Mouse (Mus musculus) liver, embryonic 11.5 days (tissue): ENCODE data around the gene Ppp2r5e. TPM values are rescaled to one million over a fixed set of nuclear protein-coding genes. Genes with fewer than 3 reads are reported as not detected.

Experiments used
- ATAC-seq: fragments of 200-750 bp; cut with Nextera tagmentation; replicated peaks from 2 replicates; pipeline ENCODE4 v1.8.0; 2017; ENCODE audit warnings: moderate number of reproducible peaks, mild to moderate bottlenecking, moderate TSS enrichment, moderate library complexity; ENCODE audit not compliant: low FRiP score
- DNase-seq: peaks from one replicate; pipeline ENCODE4 v3.0.0-alpha.2; 2017; ENCODE audit warnings: low spot score
- H3K27ac ChIP-seq: fragments of 300-500 bp; sonication (generic); 2 replicates; pipeline ENCODE4 v1.5.1; 2014; ENCODE audit warnings: mild to moderate bottlenecking, low read depth, low read length, control low read depth
- H3K27me3 ChIP-seq: fragments of 300-500 bp; sonication (generic); replicated peaks from 2 replicates; pipeline ENCODE4 v1.6.1; 2014; ENCODE audit warnings: low read length, mixed read lengths; ENCODE audit not compliant: control insufficient read depth, insufficient read depth
- H3K36me3 ChIP-seq: fragments of 300-500 bp; sonication (generic); 2 replicates; pipeline ENCODE4 v1.6.1; 2014; ENCODE audit warnings: mild to moderate bottlenecking, low read length, moderate library complexity, mixed read lengths; ENCODE audit not compliant: control insufficient read depth, insufficient read depth
- H3K4me1 ChIP-seq: fragments of 300-500 bp; sonication (generic); replicated peaks from 2 replicates; pipeline ENCODE4 v1.6.1; 2014; ENCODE audit warnings: low read length, mixed read lengths; ENCODE audit not compliant: control insufficient read depth, insufficient read depth
- H3K4me2 ChIP-seq: fragments of 300-500 bp; sonication (generic); 2 replicates; pipeline ENCODE4 v1.6.1; 2014; ENCODE audit warnings: mild to moderate bottlenecking, control low read depth, moderate library complexity
- H3K4me3 ChIP-seq: fragments of 300-500 bp; sonication (generic); 2 replicates; pipeline ENCODE4 v1.5.1; 2014; ENCODE audit warnings: low read depth, low read length, control low read depth
- H3K9ac ChIP-seq: fragments of 300-500 bp; sonication (generic); 2 replicates; pipeline ENCODE4 v1.6.1; 2014; ENCODE audit warnings: low read depth, low read length, control low read depth
- H3K9me3 ChIP-seq: fragments of 300-500 bp; sonication (generic); 2 replicates; pipeline ENCODE4 v1.6.1; 2016; ENCODE audit warnings: low read length, inconsistent platforms, mixed read lengths; ENCODE audit not compliant: control insufficient read depth
- WGBS: fragments of 180-500 bp; shearing (Covaris S2); extraction: QIAGEN DNeasy Blood & Tissue Kit; methylation state at CpG from one replicate; pipeline ENCODE4 v1.1.7; 2014; 5-methylcytosine and 5-hydroxymethylcytosine counted together
- polyA plus RNA-seq: library from polyadenylated mRNA; unstranded; fragments of >200 nt; fragmentation: Nextera tagmentation; extraction: Ambion mirVana; gene quantifications from 2 replicates; pipeline ENCODE4 v1.2.1, GENCODE M21; 2014

The Ppp2r5e gene
- polyA plus RNA-seq, 1 experiment from 2014 or later: 10.7 TPM

DNA sequence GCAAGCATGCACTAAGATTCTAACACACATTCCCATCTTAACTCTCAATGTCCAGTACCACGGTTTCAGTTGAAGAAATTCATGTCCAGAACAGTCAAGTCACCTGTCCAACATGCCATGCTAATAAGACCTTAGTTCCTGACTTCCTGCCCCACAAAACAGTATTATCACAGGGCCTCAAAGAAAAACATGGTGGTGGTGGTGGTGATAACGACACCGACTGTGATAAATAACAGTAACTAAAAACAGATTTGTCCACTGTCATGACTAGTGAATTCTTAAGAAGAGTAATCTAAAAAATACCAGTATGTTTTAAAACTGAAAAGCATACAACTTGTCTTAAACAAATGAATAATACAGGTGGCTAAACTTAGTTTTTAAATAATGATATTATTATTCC is 71.8 kb downstream of the Ppp2r5e start:
- 66% methylated on average over 3 of the region's 3 CpGs for WGBS
- DNase-seq (no peak), ATAC-seq (no peak)
- Histone ChIP-seq H3K4me2 (no peak overlapping the region), H3K27me3 (no peaks in the 10 kb centered on the region), H3K9ac (no peak overlapping the region), H3K27ac (no peak overlapping the region), H3K4me3 (no peak overlapping the region), H3K4me1 (peaks cover 12% of the 10 kb centered on the region), H3K9me3 (no peaks in the 10 kb centered on the region), H3K36me3 (no peaks in the 10 kb centered on the region)

DNA sequence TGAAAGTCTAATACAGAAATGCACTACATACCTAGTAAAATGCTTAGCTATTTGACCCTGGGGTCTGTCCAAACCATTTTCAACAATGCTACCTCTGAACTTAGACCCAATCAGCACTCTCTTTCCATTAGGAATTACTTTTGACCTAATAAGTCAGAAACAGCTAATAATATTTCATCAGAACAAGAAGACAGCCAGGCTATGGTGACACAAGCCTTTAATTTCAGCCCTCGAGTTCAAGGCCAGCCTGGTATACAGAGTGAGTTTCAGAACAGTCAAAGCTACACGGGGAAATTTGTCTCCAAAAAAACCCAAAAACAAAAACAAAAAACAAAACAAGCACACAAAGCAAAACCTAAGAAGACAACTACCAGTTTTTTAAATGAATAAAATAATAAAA is 73.1 kb downstream of the Ppp2r5e start:
- Histone ChIP-seq H3K4me1 (peaks cover 18% of the 10 kb centered on the region), H3K9me3 (no peaks in the 10 kb centered on the region), H3K27me3 (no peaks in the 10 kb centered on the region), H3K27ac (no peak overlapping the region), H3K4me3 (no peak overlapping the region), H3K36me3 (no peaks in the 10 kb centered on the region), H3K4me2 (no peak overlapping the region), H3K9ac (no peak overlapping the region)
- 83% methylated on average over 2 of the region's 2 CpGs for WGBS
- ATAC-seq (no peak), DNase-seq (no peak)

DNA sequence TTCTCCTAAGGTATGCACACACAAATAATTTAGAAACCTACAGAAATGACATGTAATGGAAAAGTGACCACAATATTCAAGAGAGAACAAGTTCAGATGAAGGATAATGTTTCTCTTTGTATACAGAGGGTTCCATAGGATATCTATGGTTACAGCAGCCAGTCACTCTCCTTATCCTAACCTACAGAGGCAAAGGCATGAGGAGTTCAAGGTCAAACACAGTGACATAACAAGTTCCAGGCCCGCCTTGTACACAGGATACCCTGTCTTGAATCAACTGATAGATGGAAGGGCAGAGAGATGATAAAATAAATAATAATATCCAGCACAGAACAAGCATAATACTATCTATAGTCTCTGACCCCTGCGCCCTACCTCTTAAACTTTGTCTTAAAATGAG is 73.7 kb downstream of the Ppp2r5e start:
- ATAC-seq: peak; percentile 67; the same call in 1 of the 2 replicates
- 67% methylated on average over 2 of the region's 2 CpGs for WGBS
- Histone ChIP-seq H3K36me3 (no peaks in the 10 kb centered on the region), H3K27ac (no peak overlapping the region), H3K4me1 (peaks cover 18% of the 10 kb centered on the region), H3K9ac (no peak overlapping the region), H3K4me3 (no peak overlapping the region), H3K4me2 (no peak overlapping the region), H3K27me3 (no peaks in the 10 kb centered on the region), H3K9me3 (no peaks in the 10 kb centered on the region)
- DNase-seq: no peak

GRCm38 (mm10) chr12:75520395-75520794 is 75.7 kb downstream of the Ppp2r5e start:
- H3K4me1 ChIP-seq: peaks cover 20% of the 10 kb centered on the region
- H3K4me2 ChIP-seq: no peak overlapping the region
- DNase-seq (no peak), ATAC-seq (no peak)
- H3K9ac ChIP-seq: no peak overlapping the region
- no peaks in the 10 kb centered on the region for H3K9me3 ChIP-seq
- no peak overlapping the region for H3K4me3 ChIP-seq
- no peaks in the 10 kb centered on the region for H3K36me3 ChIP-seq
- no peak overlapping the region for H3K27ac ChIP-seq
- no peaks in the 10 kb centered on the region for H3K27me3 ChIP-seq
- 72% methylated on average over 3 of the region's 3 CpGs for WGBS

DNA sequence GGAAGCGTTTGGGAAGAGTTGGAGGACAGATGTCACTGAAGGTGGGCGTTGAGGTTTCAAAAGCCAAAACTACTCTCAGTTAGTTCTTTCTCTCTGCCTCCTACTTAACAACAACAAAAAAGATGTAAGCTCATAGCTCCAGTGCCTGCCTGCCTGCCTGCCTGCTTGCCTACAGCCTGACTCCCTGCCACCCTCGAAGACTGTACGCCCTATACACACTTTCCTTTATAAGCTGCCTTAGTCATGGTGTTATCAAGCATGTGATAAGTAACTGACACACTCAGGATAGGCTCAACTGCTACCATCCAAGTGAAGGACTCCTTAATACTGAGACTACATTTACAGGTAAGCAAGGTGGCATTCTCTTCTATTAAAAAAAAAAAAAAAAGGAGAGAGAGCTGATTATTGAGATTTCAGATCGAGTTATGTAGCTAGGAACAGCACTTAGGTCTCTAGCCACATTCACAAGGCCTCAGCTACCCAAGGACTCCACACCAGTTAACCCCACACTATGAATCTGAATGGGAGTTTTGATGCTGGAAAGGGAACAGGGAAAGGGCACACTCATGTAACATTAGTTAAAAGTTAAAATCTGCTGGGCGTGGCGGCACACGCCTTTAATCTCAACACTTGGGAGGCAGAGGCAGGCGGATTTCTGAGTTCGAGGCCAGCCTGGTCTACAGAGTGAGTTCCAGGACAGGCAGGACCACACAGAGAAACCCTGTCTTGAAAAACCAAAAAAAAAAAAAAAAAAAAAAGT is 76.7 kb downstream of the Ppp2r5e start:
- no peaks in the 10 kb centered on the region for H3K27me3 ChIP-seq
- peak; percentile 73 for ATAC-seq
- no peak overlapping the region for H3K9ac ChIP-seq
- no peak for DNase-seq
- no peaks in the 10 kb centered on the region for H3K9me3 ChIP-seq
- no peak overlapping the region for H3K4me2 ChIP-seq
- H3K27ac ChIP-seq: no peak overlapping the region
- peaks cover 2% of the 10 kb centered on the region; the same call in 1 of the 2 replicates for H3K36me3 ChIP-seq
- WGBS: 78% methylated on average over 10 of the region's 10 CpGs
- no peak overlapping the region for H3K4me3 ChIP-seq
- peaks cover 20% of the 10 kb centered on the region for H3K4me1 ChIP-seq

GRCm38 (mm10) chr12:75515301-75515906 is 80.6 kb downstream of the Ppp2r5e start:
- Histone ChIP-seq H3K27ac (no peak overlapping the region), H3K4me3 (no peak overlapping the region), H3K4me2 (no peak overlapping the region), H3K9me3 (no peaks in the 10 kb centered on the region), H3K27me3 (no peaks in the 10 kb centered on the region), H3K9ac (no peak overlapping the region), H3K36me3 (peaks cover 2% of the 10 kb centered on the region; the same call in 1 of the 2 replicates), H3K4me1 (peaks cover 12% of the 10 kb centered on the region)
- ATAC-seq (no peak), DNase-seq (no peak)
- 67% methylated on average over 10 of the region's 10 CpGs for WGBS

GRCm38 (mm10) chr12:75511520-75511919 is 84.5 kb downstream of the Ppp2r5e start:
- Histone ChIP-seq H3K4me3 (no peak overlapping the region), H3K9ac (no peak overlapping the region), H3K4me1 (peaks cover 2% of the 10 kb centered on the region; the same call in 1 of the 2 replicates), H3K36me3 (peaks cover 2% of the 10 kb centered on the region; the same call in 1 of the 2 replicates), H3K9me3 (no peaks in the 10 kb centered on the region), H3K4me2 (no peak overlapping the region), H3K27ac (no peak overlapping the region), H3K27me3 (no peaks in the 10 kb centered on the region)
- ATAC-seq (no peak), DNase-seq (no peak)
- 83% methylated on average over 2 of the region's 2 CpGs for WGBS

- no peaks in the 10 kb centered on the region for H3K27me3 ChIP-seq
- H3K36me3 ChIP-seq: no peaks in the 10 kb centered on the region
- WGBS: 58% methylated on average over 6 of the region's 6 CpGs
- ATAC-seq (peak; percentile 71), DNase-seq (no peak)
- H3K9ac ChIP-seq: no peak overlapping the region
- no peaks in the 10 kb centered on the region for H3K9me3 ChIP-seq
- H3K27ac ChIP-seq: no peak overlapping the region
- peaks cover 3% of the 10 kb centered on the region; the same call in 1 of the 2 replicates for H3K4me1 ChIP-seq
- H3K4me3 ChIP-seq: no peak overlapping the region
- no peak overlapping the region for H3K4me2 ChIP-seq
Measured at GRCm38 (mm10) chr12:75504991-75505650, 90.9 kb downstream of the Ppp2r5e start.
